Mouse (Mus musculus) brain, embryonic 14.5 days (tissue): ENCODE measurements around the gene Rbfox2.

Experiments
- CTCF ChIP-seq: fragments of 200-500 bp; IDR thresholded peaks from 2 replicates; pipeline ENCODE4 v1.5.1; 2012; ENCODE audit warnings: inconsistent platforms, mild to moderate bottlenecking, moderate library complexity, borderline replicate concordance; ENCODE audit not compliant: insufficient read depth, insufficient read length; ENCODE audit errors: extremely low read depth
- POLR2A ChIP-seq: fragments of 200-500 bp; IDR thresholded peaks from 2 replicates; pipeline ENCODE4 v1.6.1; 2012; ENCODE audit warnings: mild to moderate bottlenecking, inconsistent platforms, borderline replicate concordance; ENCODE audit not compliant: poor library complexity, insufficient read depth, insufficient read length, severe bottlenecking; ENCODE audit errors: extremely low read depth

GRCm38 (mm10) chr15:77239564-77239963 is 67.2 kb downstream of the Rbfox2 start:
- TF ChIP-seq CTCF (no peak), POLR2A (no peak)
